Mouse (Mus musculus) heart, postnatal 0 days (tissue): ENCODE data around the gene Gm10271. TPM values are rescaled to one million over a fixed set of nuclear protein-coding genes. Genes with fewer than 3 reads are reported as not detected.

Source experiments
- ATAC-seq: fragments of 200-750 bp; cut with Nextera tagmentation; 2 replicates; pipeline ENCODE4 v1.8.0; 2017; ENCODE audit warnings: low read depth, moderate number of reproducible peaks, moderate library complexity; ENCODE audit not compliant: insufficient read depth
- DNase-seq: peaks from one replicate; pipeline ENCODE4 v3.0.0-alpha.2; 2016; ENCODE audit warnings: low spot score
- H3K27ac ChIP-seq: fragments of 300-500 bp; sonication (generic); 2 replicates; pipeline ENCODE4 v1.5.1; 2014; ENCODE audit warnings: low read depth, mild to moderate bottlenecking
- H3K27me3 ChIP-seq: fragments of 300-500 bp; sonication (generic); 2 replicates; pipeline ENCODE4 v1.6.1; 2014; ENCODE audit warnings: low read length, mixed read lengths; ENCODE audit not compliant: control insufficient read depth, insufficient read depth
- H3K36me3 ChIP-seq: fragments of 300-500 bp; sonication (generic); replicated peaks from 2 replicates; pipeline ENCODE4 v1.6.1; 2014; ENCODE audit warnings: low read length, mixed read lengths; ENCODE audit not compliant: control insufficient read depth, insufficient read depth
- H3K4me1 ChIP-seq: fragments of 300-500 bp; sonication (generic); 2 replicates; pipeline ENCODE4 v1.6.1; 2014; ENCODE audit warnings: antibody characterized with exemption; ENCODE audit not compliant: control insufficient read depth, insufficient read depth
- H3K4me2 ChIP-seq: fragments of 300-500 bp; sonication (generic); 2 replicates; pipeline ENCODE4 v1.6.1; 2014; ENCODE audit warnings: low read depth, mild to moderate bottlenecking, low read length, moderate library complexity
- H3K4me3 ChIP-seq: fragments of 300-500 bp; sonication (generic); 2 replicates; pipeline ENCODE4 v1.5.1; 2014; ENCODE audit warnings: low read depth, low read length
- H3K9ac ChIP-seq: fragments of 300-500 bp; sonication (generic); replicated peaks from 2 replicates; pipeline ENCODE4 v1.6.1; 2014; ENCODE audit warnings: low read depth, low read length, mixed read lengths
- H3K9me3 ChIP-seq: fragments of 300-500 bp; sonication (generic); replicated peaks from 2 replicates; pipeline ENCODE4 v1.6.1; 2016; ENCODE audit warnings: low read length; ENCODE audit not compliant: control insufficient read depth
- CTCF ChIP-seq: IDR thresholded peaks from 2 replicates; pipeline ENCODE4 v1.5.1; 2016; ENCODE audit warnings: antibody characterized with exemption, control low read depth, low read depth
- EP300 ChIP-seq: IDR thresholded peaks from 2 replicates; pipeline ENCODE4 v1.6.1; 2016; ENCODE audit warnings: antibody characterized with exemption, low read depth
- WGBS: fragments of 180-500 bp; shearing (Covaris S2); extraction: QIAGEN DNeasy Blood & Tissue Kit; methylation state at CpG from one replicate; pipeline ENCODE4 v1.1.7; 2014; 5-methylcytosine and 5-hydroxymethylcytosine counted together
- polyA plus RNA-seq: library from polyadenylated mRNA; unstranded; fragments of >200 nt; fragmentation: Nextera tagmentation; extraction: Ambion mirVana; gene quantifications from 2 replicates; pipeline ENCODE4 v1.2.1, GENCODE M21; 2015
- total RNA-seq: library from RNA; depleted of rRNA; stranded (reverse); fragments of >200 nt; gene quantifications from 2 replicates; pipeline ENCODE4 v1.2.3, GENCODE M21; 2014; ENCODE audit warnings: low replicate concordance

Gm10271 gene
- total and polyA plus RNA-seq, 2 experiments from 2014 or later: not detected

DNA sequence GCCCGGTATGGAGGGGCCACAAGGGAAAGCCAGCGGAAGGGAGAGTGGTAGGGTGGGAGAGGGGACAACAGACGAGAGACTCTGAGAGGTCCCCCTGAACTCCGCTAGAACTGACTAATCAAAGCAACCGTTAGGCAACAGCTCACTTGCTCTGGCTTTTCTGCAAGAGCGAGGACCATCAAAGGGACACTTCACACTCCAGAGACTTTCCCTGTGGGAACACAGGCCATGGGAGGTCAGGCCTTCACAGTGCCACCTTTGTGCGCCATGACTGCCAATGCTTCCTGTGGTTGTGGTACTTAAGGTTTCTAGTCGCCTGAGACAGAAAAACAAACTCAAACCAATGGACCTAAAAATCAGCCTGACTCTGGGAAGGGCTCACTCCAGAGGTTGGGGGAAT, 38.6 kb upstream of the Gm10271 start:
- no peak for ATAC-seq
- TF ChIP-seq CTCF: no peak
- TF ChIP-seq EP300: no peak

DNA sequence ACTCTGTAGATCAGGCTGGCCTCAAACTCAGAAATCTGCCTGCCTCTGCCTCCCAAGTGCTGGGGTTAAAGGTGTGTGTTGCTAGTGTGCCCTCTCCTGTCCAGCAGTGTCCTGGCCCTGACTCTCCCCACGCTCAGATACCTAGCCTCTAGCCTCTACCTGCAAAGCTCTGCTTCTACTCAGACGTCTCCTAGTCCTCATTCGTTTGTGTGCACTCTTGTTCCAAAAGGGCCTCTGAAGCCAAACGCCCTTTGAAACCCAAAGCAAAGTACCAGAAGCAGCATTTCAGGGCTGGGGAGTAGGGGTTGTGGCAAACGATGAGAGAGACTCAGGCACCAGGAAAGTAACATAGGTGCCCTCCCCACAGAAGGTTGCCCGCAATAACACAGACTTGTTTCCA, 37.3 kb upstream of the Gm10271 start:
- no peak overlapping the region for H3K4me3 ChIP-seq
- 90% methylated on average over 6 of the region's 6 CpGs for WGBS

More for the DNA sequence above, 38.6 kb upstream of the Gm10271 start:
- 79% methylated on average over 8 of the region's 8 CpGs for WGBS
- no peak for DNase-seq
- Histone ChIP-seq H3K4me1 (peaks cover 16% of the 10 kb centered on the region), H3K36me3 (no peaks in the 10 kb centered on the region), H3K4me2 (no peak overlapping the region), H3K27ac (no peak overlapping the region), H3K9ac (no peak overlapping the region), H3K27me3 (no peaks in the 10 kb centered on the region), H3K9me3 (no peaks in the 10 kb centered on the region), H3K4me3 (no peak overlapping the region)

DNA sequence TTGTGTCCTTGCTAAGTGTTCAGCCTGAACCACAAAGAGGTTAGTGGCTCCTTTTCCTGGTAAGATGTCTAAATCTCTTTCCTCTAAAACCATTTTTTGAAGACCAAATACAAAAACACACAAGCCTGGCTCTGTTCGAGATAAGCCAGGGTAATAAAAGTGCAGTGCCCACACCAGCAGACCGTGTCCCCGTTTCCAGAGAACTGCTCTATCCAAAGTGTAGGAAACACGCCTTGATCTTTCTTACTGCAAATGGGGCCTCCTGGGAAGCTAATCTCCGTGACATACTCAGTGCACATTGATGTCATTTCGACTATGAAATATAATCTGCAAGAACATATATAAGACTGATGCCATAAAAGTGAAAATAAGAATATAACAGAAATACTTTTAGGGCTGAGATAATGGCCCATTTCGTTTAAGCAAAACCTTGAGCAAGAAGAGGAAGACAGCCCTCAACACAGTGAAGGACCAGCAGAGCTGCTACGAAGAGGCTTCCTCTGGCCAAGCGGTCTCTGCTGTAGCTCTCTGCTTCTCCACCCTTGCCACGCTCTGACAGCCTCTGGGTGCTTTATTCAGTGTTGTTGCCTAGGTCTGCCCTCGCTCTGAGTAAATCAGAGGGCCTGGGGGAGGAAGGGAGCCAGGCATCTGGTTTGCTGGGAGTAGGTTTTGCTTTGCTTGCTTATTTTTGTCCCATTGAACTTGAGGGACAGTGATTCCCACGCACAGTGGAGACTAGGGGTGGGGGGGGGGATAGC, 33.5 kb upstream of the Gm10271 start:
- H3K27ac ChIP-seq: no peak overlapping the region

More for the DNA sequence above, 37.3 kb upstream of the Gm10271 start:
- Histone ChIP-seq H3K9me3 (no peaks in the 10 kb centered on the region), H3K4me1 (peaks cover 14% of the 10 kb centered on the region), H3K36me3 (no peaks in the 10 kb centered on the region), H3K27ac (no peak overlapping the region), H3K27me3 (no peaks in the 10 kb centered on the region), H3K9ac (no peak overlapping the region), H3K4me2 (no peak overlapping the region)
- TF ChIP-seq EP300 (no peak), CTCF (no peak)
- DNase-seq: no peak
- ATAC-seq: no peak

DNA sequence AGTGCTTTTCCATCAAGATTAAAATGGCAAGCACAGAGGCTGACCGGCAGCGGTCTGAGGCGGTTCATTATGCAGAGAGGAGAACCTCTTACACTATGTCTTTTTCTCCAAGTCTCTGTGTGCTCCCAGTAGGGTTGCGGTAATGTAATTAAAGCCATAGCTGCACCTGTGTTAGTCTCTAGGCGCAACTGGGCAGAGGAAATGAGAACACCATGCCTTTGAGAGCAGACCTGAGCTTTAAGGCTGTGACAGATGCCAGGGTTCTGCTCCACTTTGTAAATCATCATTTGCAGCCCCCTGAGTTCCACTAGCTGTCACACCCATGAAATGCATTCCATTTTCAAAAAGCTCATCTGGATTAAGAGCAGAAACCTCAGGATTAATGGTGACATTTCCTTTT, 32.3 kb upstream of the Gm10271 start:
- H3K4me3 ChIP-seq: no peak overlapping the region
- H3K9me3 ChIP-seq: no peaks in the 10 kb centered on the region
- H3K27me3 ChIP-seq: no peaks in the 10 kb centered on the region
- DNase-seq (no peak), ATAC-seq (no peak)
- no peak overlapping the region for H3K9ac ChIP-seq
- no peak for TF ChIP-seq EP300
- TF ChIP-seq CTCF: no peak
- H3K4me2 ChIP-seq: no peak overlapping the region
- WGBS: 88% methylated on average over 5 of the region's 5 CpGs
- H3K27ac ChIP-seq: no peak overlapping the region
- no peaks in the 10 kb centered on the region for H3K36me3 ChIP-seq
- H3K4me1 ChIP-seq: peaks cover 4% of the 10 kb centered on the region; the same call in 1 of the 2 replicates

More for the DNA sequence above, 33.5 kb upstream of the Gm10271 start:
- ATAC-seq: no peak
- no peak for DNase-seq
- Histone ChIP-seq H3K4me1 (peaks cover 4% of the 10 kb centered on the region; the same call in 1 of the 2 replicates), H3K4me2 (no peak overlapping the region), H3K27me3 (no peaks in the 10 kb centered on the region), H3K4me3 (no peak overlapping the region), H3K9ac (no peak overlapping the region), H3K36me3 (no peaks in the 10 kb centered on the region), H3K9me3 (no peaks in the 10 kb centered on the region)
- TF ChIP-seq CTCF (no peak), EP300 (no peak)
- 56% methylated on average over 12 of the region's 12 CpGs for WGBS

DNA sequence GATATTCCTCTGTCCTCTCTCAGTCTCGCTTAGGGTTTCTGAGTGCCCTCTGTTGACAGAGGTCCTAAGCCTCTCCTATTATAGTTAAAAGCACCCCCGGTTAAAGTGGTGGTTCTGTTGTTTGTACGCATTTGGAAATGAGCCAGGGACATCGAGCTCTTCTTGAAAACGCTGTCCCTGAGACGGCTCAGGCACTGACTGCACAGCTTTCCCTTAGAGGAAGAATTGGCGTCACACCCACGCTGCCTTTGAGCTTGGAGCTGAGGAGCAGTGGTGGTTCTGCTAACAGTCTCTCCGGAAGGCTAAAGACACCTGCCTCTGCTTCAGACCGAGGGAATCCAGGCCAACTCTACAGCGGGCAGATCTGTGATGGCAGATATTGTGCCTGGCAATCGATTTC, 28.6 kb upstream of the Gm10271 start:
- 0 out of 2 replicates have a peak overlapping the region, but pooled peaks have one; percentile 39 for H3K27ac ChIP-seq
- H3K36me3 ChIP-seq: no peaks in the 10 kb centered on the region
- peaks cover 11% of the 10 kb centered on the region for H3K4me1 ChIP-seq
- H3K4me2 ChIP-seq: peak overlapping the region; percentile 22; the same call in 1 of the 2 replicates
- no peak overlapping the region for H3K4me3 ChIP-seq
- H3K9ac ChIP-seq: 0 out of 2 replicates have a peak overlapping the region, but pooled peaks have one; percentile 23
- peak; percentile 37 for DNase-seq
- H3K27me3 ChIP-seq: no peaks in the 10 kb centered on the region
- H3K9me3 ChIP-seq: no peaks in the 10 kb centered on the region
- 30% methylated on average over 12 of the region's 12 CpGs for WGBS
- peak; percentile 15; the same call in 1 of the 2 replicates for ATAC-seq
- no peak for TF ChIP-seq EP300
- no peak for TF ChIP-seq CTCF
